Mouse (Mus musculus): ENCODE results near the gene Adgrl2.

- no peak for TF ChIP-seq CTCF (IDR thresholded peaks at IDR 0.05; ENCODE audit: extremely low read depth, insufficient read depth, insufficient read length, insufficient replicate concordance)
- TF ChIP-seq POLR2A (IDR thresholded peaks at IDR 0.05; ENCODE audit: low read depth, low read length) = no peak
Observed at GRCm38 (mm10) chr3:148872563-148872962, 117.8 kb downstream of the Adgrl2 start.

Measured in spleen, adult 2 months (tissue).